Mouse (Mus musculus): ENCODE results near the gene Ccdc144b. TPM values are rescaled to one million over a fixed set of nuclear protein-coding genes. Genes with fewer than 3 reads are reported as not detected.

Gene Ccdc144b
- polyA plus RNA-seq, 2 experiments, result not detected

GRCm38 (mm10) chr3:36080741-36081140 lies 27.4 kb upstream of the Ccdc144b start:
- no peaks in the 10 kb centered on the region for H3K27me3 ChIP-seq (ENCODE audit: control insufficient read depth, insufficient read depth, low read length)
- WGBS, result 88% methylated on average over 5 of the region's 5 CpGs
- H3K4me1 ChIP-seq (ENCODE audit: control insufficient read depth, insufficient read depth, low read length), result no peaks in the 10 kb centered on the region
- H3K9ac ChIP-seq (ENCODE audit: low read depth, low read length, severe bottlenecking), result no peak overlapping the region
- no peak overlapping the region for H3K27ac ChIP-seq (replicated peaks; ENCODE audit: low read depth, low read length)
- DNase-seq (ENCODE audit: low spot score) (no peak), ATAC-seq (ENCODE audit: low FRiP score, low read depth) (no peak)
- H3K4me2 ChIP-seq (replicated peaks; ENCODE audit: low read depth, low read length, severe bottlenecking), result no peak overlapping the region
- H3K9me3 ChIP-seq (ENCODE audit: control insufficient read depth, low read length), result no peaks in the 10 kb centered on the region
- no peak for TF ChIP-seq POLR2A (IDR thresholded peaks at IDR 0.05; ENCODE audit: borderline replicate concordance, extremely low read depth, insufficient read depth, insufficient read length)
- no peak overlapping the region for H3K4me3 ChIP-seq (replicated peaks; ENCODE audit: low read length)
- H3K36me3 ChIP-seq (ENCODE audit: control insufficient read depth, insufficient read depth, low read length), result peaks cover 91% of the 10 kb centered on the region

DNA sequence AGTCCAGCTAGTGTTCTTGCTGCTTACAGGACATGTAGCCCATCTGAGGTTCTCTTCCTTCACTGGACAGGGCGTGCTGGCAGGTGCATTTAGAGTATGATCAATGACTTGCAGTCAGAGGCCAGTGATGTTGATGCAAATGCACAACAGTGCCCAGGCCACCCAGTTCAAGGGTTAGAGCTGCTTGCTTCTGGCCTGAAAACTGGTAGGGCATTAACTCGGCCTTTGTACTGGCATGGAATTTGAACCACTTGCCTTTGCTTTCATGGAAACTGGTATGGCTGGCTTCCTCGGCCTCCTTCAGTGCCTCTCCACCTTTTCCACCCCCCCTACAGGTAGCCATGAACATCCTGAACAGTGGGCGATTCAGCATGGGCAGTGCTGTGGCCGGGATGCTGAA lies 26.5 kb upstream of the Ccdc144b start:
- H3K9ac ChIP-seq (ENCODE audit: low read depth, low read length, severe bottlenecking), result no peak overlapping the region
- peaks cover 91% of the 10 kb centered on the region for H3K36me3 ChIP-seq (ENCODE audit: control insufficient read depth, insufficient read depth, low read length)
- H3K27me3 ChIP-seq (ENCODE audit: control insufficient read depth, insufficient read depth, low read length), result no peaks in the 10 kb centered on the region
- no peaks in the 10 kb centered on the region for H3K9me3 ChIP-seq (ENCODE audit: control insufficient read depth, low read length)
- DNase-seq (ENCODE audit: low spot score), result no peak
- no peaks in the 10 kb centered on the region for H3K4me1 ChIP-seq (ENCODE audit: control insufficient read depth, insufficient read depth, low read length)
- 90% methylated on average over 5 of the region's 5 CpGs for WGBS
- no peak overlapping the region for H3K4me3 ChIP-seq (replicated peaks; ENCODE audit: low read length)
- no peak for ATAC-seq (ENCODE audit: low FRiP score, low read depth)
- H3K27ac ChIP-seq (replicated peaks; ENCODE audit: low read depth, low read length), result no peak overlapping the region
- no peak overlapping the region for H3K4me2 ChIP-seq (replicated peaks; ENCODE audit: low read depth, low read length, severe bottlenecking)
- TF ChIP-seq POLR2A (IDR thresholded peaks at IDR 0.05; ENCODE audit: borderline replicate concordance, extremely low read depth, insufficient read depth, insufficient read length), result no peak

DNA sequence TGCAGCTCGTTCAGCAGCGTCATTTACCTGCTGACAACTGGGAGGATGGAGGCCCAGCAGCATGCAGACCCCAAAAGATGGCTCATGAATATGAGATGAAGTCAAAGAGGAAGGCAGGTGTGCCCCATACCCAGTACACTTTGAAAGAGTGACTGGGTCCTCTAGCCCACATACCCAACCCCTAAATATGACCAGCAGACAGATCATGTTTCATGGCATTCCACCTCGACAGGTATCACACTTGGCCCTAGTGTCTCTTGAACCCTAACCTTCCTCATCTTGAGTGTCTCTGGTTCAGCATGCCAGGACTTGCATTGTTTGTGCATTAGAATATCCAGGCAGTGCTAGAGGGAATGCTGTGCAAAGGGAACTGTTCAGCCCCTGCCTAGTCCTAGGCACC lies 24.0 kb upstream of the Ccdc144b start:
- Histone ChIP-seq H3K36me3 (ENCODE audit: control insufficient read depth, insufficient read depth, low read length) (peaks cover 92% of the 10 kb centered on the region), H3K9me3 (ENCODE audit: control insufficient read depth, low read length) (no peaks in the 10 kb centered on the region), H3K4me3 (replicated peaks; ENCODE audit: low read length) (no peak overlapping the region), H3K27ac (replicated peaks; ENCODE audit: low read depth, low read length) (no peak overlapping the region), H3K4me1 (ENCODE audit: control insufficient read depth, insufficient read depth, low read length) (no peaks in the 10 kb centered on the region), H3K4me2 (replicated peaks; ENCODE audit: low read depth, low read length, severe bottlenecking) (no peak overlapping the region), H3K27me3 (ENCODE audit: control insufficient read depth, insufficient read depth, low read length) (no peaks in the 10 kb centered on the region), H3K9ac (ENCODE audit: low read depth, low read length, severe bottlenecking) (no peak overlapping the region)
- ATAC-seq (ENCODE audit: low FRiP score, low read depth) (no peak), DNase-seq (ENCODE audit: low spot score) (no peak)
- no peak for TF ChIP-seq POLR2A (IDR thresholded peaks at IDR 0.05; ENCODE audit: borderline replicate concordance, extremely low read depth, insufficient read depth, insufficient read length)
- WGBS, result 87% methylated on average over 3 of the region's 3 CpGs

DNA sequence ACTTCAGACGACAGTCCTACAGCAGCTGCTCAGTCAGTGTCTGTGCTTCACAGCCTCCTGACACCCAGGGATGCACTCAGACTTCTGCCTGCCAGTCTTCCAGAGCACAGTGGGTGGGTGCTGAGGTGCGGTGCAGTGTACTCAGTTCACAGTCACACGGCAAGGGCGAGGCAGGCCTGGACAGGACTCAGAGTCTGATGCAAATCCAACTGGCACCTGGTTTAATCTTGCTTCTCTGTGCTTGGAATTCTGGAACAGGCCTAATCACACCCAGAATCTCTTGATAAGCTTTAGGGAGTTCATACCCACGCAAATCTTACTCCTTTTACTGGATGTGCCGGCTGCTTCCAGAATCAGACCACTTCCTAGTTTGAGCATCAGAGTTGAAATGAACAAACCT lies 22.1 kb upstream of the Ccdc144b start:
- WGBS, result 92% methylated on average over 6 of the region's 6 CpGs
- no peak overlapping the region for H3K9ac ChIP-seq (ENCODE audit: low read depth, low read length, severe bottlenecking)

DNA sequence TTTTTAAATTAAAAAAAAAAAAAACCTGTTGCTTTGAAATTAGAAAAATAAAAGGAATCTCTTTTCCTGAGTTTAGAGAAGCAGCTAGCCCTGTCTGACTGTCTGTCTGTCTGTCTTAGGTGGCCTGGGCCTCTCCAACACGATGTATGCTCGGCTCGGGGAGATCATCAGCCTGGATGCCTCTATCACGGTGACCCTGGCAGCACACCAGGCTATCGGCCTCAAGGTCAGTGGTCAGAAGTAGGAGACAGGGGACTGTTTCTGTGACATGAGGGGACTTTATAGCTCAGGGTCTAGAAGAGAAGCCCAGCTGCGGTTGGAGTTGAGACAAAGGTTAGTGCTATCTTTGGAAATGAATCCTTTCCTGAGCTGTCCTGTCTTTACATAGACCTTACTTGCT lies 20.9 kb upstream of the Ccdc144b start:
- H3K9me3 ChIP-seq (ENCODE audit: control insufficient read depth, low read length), result no peaks in the 10 kb centered on the region
- H3K4me1 ChIP-seq (ENCODE audit: control insufficient read depth, insufficient read depth, low read length), result no peaks in the 10 kb centered on the region
- no peak overlapping the region for H3K27ac ChIP-seq (replicated peaks; ENCODE audit: low read depth, low read length)
- TF ChIP-seq POLR2A (IDR thresholded peaks at IDR 0.05; ENCODE audit: borderline replicate concordance, extremely low read depth, insufficient read depth, insufficient read length), result no peak
- H3K4me3 ChIP-seq (replicated peaks; ENCODE audit: low read length), result no peak overlapping the region
- H3K36me3 ChIP-seq (ENCODE audit: control insufficient read depth, insufficient read depth, low read length), result peaks cover 71% of the 10 kb centered on the region
- H3K27me3 ChIP-seq (ENCODE audit: control insufficient read depth, insufficient read depth, low read length), result no peaks in the 10 kb centered on the region
- DNase-seq (ENCODE audit: low spot score) (no peak), ATAC-seq (ENCODE audit: low FRiP score, low read depth) (no peak)
- H3K9ac ChIP-seq (ENCODE audit: low read depth, low read length, severe bottlenecking), result no peak overlapping the region
- H3K4me2 ChIP-seq (replicated peaks; ENCODE audit: low read depth, low read length, severe bottlenecking), result no peak overlapping the region
- 92% methylated on average over 6 of the region's 6 CpGs for WGBS

More for the DNA sequence above, 22.1 kb upstream of the Ccdc144b start:
- Histone ChIP-seq H3K27me3 (ENCODE audit: control insufficient read depth, insufficient read depth, low read length) (no peaks in the 10 kb centered on the region), H3K9me3 (ENCODE audit: control insufficient read depth, low read length) (no peaks in the 10 kb centered on the region), H3K36me3 (ENCODE audit: control insufficient read depth, insufficient read depth, low read length) (peaks cover 75% of the 10 kb centered on the region), H3K4me1 (ENCODE audit: control insufficient read depth, insufficient read depth, low read length) (no peaks in the 10 kb centered on the region), H3K4me2 (replicated peaks; ENCODE audit: low read depth, low read length, severe bottlenecking) (no peak overlapping the region), H3K4me3 (replicated peaks; ENCODE audit: low read length) (no peak overlapping the region), H3K27ac (replicated peaks; ENCODE audit: low read depth, low read length) (no peak overlapping the region)
- TF ChIP-seq POLR2A (IDR thresholded peaks at IDR 0.05; ENCODE audit: borderline replicate concordance, extremely low read depth, insufficient read depth, insufficient read length), result no peak
- DNase-seq (ENCODE audit: low spot score), result no peak
- ATAC-seq (ENCODE audit: low FRiP score, low read depth), result no peak

- no peak for TF ChIP-seq POLR2A (IDR thresholded peaks at IDR 0.05; ENCODE audit: borderline replicate concordance, extremely low read depth, insufficient read depth, insufficient read length)
- Histone ChIP-seq H3K27ac (replicated peaks; ENCODE audit: low read depth, low read length) (no peak overlapping the region), H3K4me1 (ENCODE audit: control insufficient read depth, insufficient read depth, low read length) (peaks cover 11% of the 10 kb centered on the region), H3K4me2 (replicated peaks; ENCODE audit: low read depth, low read length, severe bottlenecking) (no peak overlapping the region), H3K9me3 (ENCODE audit: control insufficient read depth, low read length) (no peaks in the 10 kb centered on the region), H3K4me3 (replicated peaks; ENCODE audit: low read length) (no peak overlapping the region), H3K36me3 (ENCODE audit: control insufficient read depth, insufficient read depth, low read length) (peaks cover 42% of the 10 kb centered on the region), H3K27me3 (ENCODE audit: control insufficient read depth, insufficient read depth, low read length) (no peaks in the 10 kb centered on the region), H3K9ac (ENCODE audit: low read depth, low read length, severe bottlenecking) (no peak overlapping the region)
- no peak for DNase-seq (ENCODE audit: low spot score)
- no peak for ATAC-seq (ENCODE audit: low FRiP score, low read depth)
- 85% methylated on average over 5 of the region's 5 CpGs for whole genome bisulfite sequencing
Measured at GRCm38 (mm10) chr3:36071047-36071446, 17.7 kb upstream of the Ccdc144b start.
